Mouse (Mus musculus): ENCODE results near the gene Kir3dl1. TPM values are rescaled to one million over a fixed set of nuclear protein-coding genes. Genes with fewer than 3 reads are reported as not detected.

Gene Kir3dl1
- polyA plus RNA-seq (2015; fragmentation: Nextera tagmentation; extraction: Ambion mirVana): not detected in 2 replicates

DNA sequence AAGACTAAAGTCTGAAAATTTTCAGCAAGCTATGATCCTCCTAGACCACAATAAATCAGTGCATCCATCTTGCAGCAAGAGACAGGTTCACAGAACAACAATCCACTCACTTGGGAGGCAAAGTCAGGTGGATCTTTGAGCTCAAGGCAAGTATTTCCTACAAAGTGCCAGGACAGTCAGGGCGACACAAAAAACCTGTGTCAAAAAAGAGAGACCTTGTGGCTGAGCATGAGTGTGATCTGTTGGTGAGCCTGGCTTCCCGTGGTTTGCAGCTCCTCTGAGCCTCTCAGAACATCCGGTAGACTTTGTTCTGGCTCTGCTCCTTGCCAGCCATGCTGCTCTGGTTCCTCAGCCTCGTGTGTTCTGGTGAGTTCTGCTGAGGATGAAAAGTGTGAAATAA lies at the start of gene Kir3dl1:
TSS of gene Kir3dl1 (plus strand) at position 301 of the 400 bp plus-strand sequence.

DNA sequence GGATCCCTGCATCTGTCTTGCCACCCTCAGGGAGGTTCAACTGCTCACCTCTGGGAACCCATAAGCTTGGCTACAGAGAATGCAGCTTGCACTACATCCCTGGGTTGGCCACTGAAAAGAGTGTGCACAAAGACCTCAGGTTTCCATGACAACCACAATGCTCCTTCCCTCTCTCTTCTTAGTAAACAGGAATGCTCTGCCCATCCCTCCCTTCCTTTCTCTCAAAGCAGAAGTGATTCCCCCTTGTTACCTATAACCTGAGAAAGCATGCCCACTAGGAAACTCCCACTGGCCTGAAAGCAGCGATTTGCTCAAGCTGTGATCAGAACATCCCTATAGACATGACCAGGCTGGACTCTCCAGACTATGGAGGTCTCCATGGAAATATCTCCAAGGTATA lies 26.2 kb downstream of the Kir3dl1 start, which contains the start of gene Kir3dl2:
TSS of gene Kir3dl2 (minus strand) at position 101 of the 400 bp plus-strand sequence.

Other genes starting within 250 kb of the Kir3dl1 start
- gene Bex3, start 247.7 kb upstream of the Kir3dl1 start, polyA plus RNA-seq (2015; fragmentation: Nextera tagmentation; extraction: Ambion mirVana): 914 and 970 TPM in 2 replicates
- gene Kir3dl2, start 26.1 kb downstream of the Kir3dl1 start, polyA plus RNA-seq (2015; fragmentation: Nextera tagmentation; extraction: Ambion mirVana): 0.22 and 0.26 TPM in 2 replicates
- 110 and 116 TPM in 2 replicates for gene Tceal3, start 72.8 kb downstream of the Kir3dl1 start, polyA plus RNA-seq (2015; fragmentation: Nextera tagmentation; extraction: Ambion mirVana)
- 29.7 and 34.4 TPM in 2 replicates for gene Tceal1, start 190.0 kb downstream of the Kir3dl1 start, polyA plus RNA-seq (2015; fragmentation: Nextera tagmentation; extraction: Ambion mirVana)
- gene Morf4l2, start 225.7 kb downstream of the Kir3dl1 start, polyA plus RNA-seq (2015; fragmentation: Nextera tagmentation; extraction: Ambion mirVana): 443 and 476 TPM in 2 replicates

Measured in neural tube, postnatal 0 days (tissue).